Mouse (Mus musculus) erythroblast, embryonic 14.5 days (primary cell): ENCODE data around the gene Sos2.

Source experiments
- GATA1 ChIP-seq: IDR thresholded peaks from 2 replicates; pipeline ENCODE4 v1.6.1; 2012; ENCODE audit warnings: low read length, inconsistent platforms, mixed read lengths
- TAL1 ChIP-seq: IDR thresholded peaks from 3 replicates; pipeline ENCODE4 v1.6.1; 2012; ENCODE audit warnings: low read length, inconsistent platforms, mixed read lengths

- TF ChIP-seq TAL1 (no peak), GATA1 (no peak)
Observed at GRCm38 (mm10) chr12:69539353-69539752, 142.3 kb downstream of the Sos2 start.
